In genomic region chr12:16811477-16811876, GRCm38 (mm10) we compare ENCODE assay signal across 7 mouse cellular contexts. TPM values are rescaled to one million over a fixed set of nuclear protein-coding genes. Genes with fewer than 3 reads are reported as not detected.
DNase-seq lines count a peak whose midpoint lies in the region; ATAC-seq and TF ChIP-seq lines count a peak whose summit lies in the region.

No protein-coding gene starts in this region.

- H3K4me1 ChIP-seq in thymus, adult 2 months (replicated peaks; ENCODE audit: control insufficient read depth, insufficient read depth, low read length): peaks cover 7% of the 10 kb centered on the region
- peaks cover 8% of the 10 kb centered on the region for H3K4me1 ChIP-seq in limb, embryonic 14.5 days (ENCODE audit: control insufficient read depth, insufficient read depth, low read length)
- H3K4me1 ChIP-seq in small intestine, adult 2 months (ENCODE audit: control insufficient read depth, insufficient read depth, insufficient read length, low read length): no peaks in the 10 kb centered on the region; the same call in 1 of the 2 replicates

- no peak for TF ChIP-seq CTCF in thymus, adult 2 months (IDR thresholded peaks at IDR 0.05; ENCODE audit: borderline replicate concordance, control insufficient read depth, extremely low read depth, insufficient read depth, low read length, poor library complexity)
- TF ChIP-seq CTCF in small intestine, adult 2 months (IDR thresholded peaks at IDR 0.05; ENCODE audit: extremely low read depth, insufficient read length, insufficient replicate concordance, low read depth, low read length): no peak

- peak overlapping the region; percentile 87 for H3K4me2 ChIP-seq in limb, embryonic 14.5 days (replicated peaks; ENCODE audit: low read depth, low read length, severe bottlenecking)

- ATAC-seq in erythroblast, adult 5-6 weeks (replicated peaks; ENCODE audit: low FRiP score, poor library complexity, severe bottlenecking): peak; percentile 28; the same call in 1 of the 2 replicates
- ATAC-seq in limb, embryonic 14.5 days (ENCODE audit: low FRiP score, low read depth): no peak; the same call in 1 of the 2 replicates

- no peaks in the 10 kb centered on the region for H3K9me3 ChIP-seq in limb, embryonic 14.5 days (ENCODE audit: control insufficient read depth, low read length)

- WGBS in thymus, adult 2 months: 6% methylated on average over 15 of the region's 15 CpGs
- WGBS in limb, embryonic 14.5 days: 3% methylated on average over 15 of the region's 15 CpGs
- WGBS in small intestine, adult 2 months: 3% methylated on average over 15 of the region's 15 CpGs

- H3K27ac ChIP-seq in thymus, adult 2 months (ENCODE audit: control insufficient read depth, insufficient read depth, low read length): no peak overlapping the region
- H3K27ac ChIP-seq in limb, embryonic 14.5 days (replicated peaks; ENCODE audit: low read depth, low read length): no peak overlapping the region; the same call in 1 of the 2 replicates
- no peak overlapping the region for H3K27ac ChIP-seq in small intestine, adult 2 months (ENCODE audit: insufficient read depth, low read depth, low read length)

- peak overlapping the region; percentile 85 for H3K9ac ChIP-seq in limb, embryonic 14.5 days (ENCODE audit: low read depth, low read length, severe bottlenecking)

- H3K4me3 ChIP-seq in thymus, adult 2 months (ENCODE audit: control insufficient read depth, insufficient read depth, low read length): peak overlapping the region; percentile 62
- peak overlapping the region; percentile 87 for H3K4me3 ChIP-seq in limb, embryonic 14.5 days (replicated peaks; ENCODE audit: low read length)
- peak overlapping the region; percentile 98 for H3K4me3 ChIP-seq in small intestine, adult 2 months (ENCODE audit: low read depth, low read length)

- no peaks in the 10 kb centered on the region for H3K36me3 ChIP-seq in thymus, adult 2 months (ENCODE audit: control insufficient read depth, insufficient read depth, low read length)
- H3K36me3 ChIP-seq in limb, embryonic 14.5 days (ENCODE audit: control insufficient read depth, insufficient read depth, low read length): peaks cover 11% of the 10 kb centered on the region
- no peaks in the 10 kb centered on the region; the same call in 1 of the 2 replicates for H3K36me3 ChIP-seq in small intestine, adult 2 months (ENCODE audit: control insufficient read depth, insufficient read depth, low read length)

- DNase-seq in thymus, adult 2 months: no peak
- no peak for DNase-seq in thymus, postnatal 4 days
- DNase-seq in limb, embryonic 14.5 days (ENCODE audit: low spot score): no peak
- no peak for DNase-seq in gastrocnemius, postnatal 25 days
- DNase-seq in kidney, adult 9 months: no peak

- no peak for TF ChIP-seq POLR2A in thymus, adult 2 months (IDR thresholded peaks at IDR 0.05; ENCODE audit: control insufficient read depth, extremely low read depth, insufficient read depth, low read length, poor library complexity)
- no peak for TF ChIP-seq POLR2A in limb, embryonic 14.5 days (IDR thresholded peaks at IDR 0.05; ENCODE audit: borderline replicate concordance, extremely low read depth, insufficient read depth, insufficient read length)
- TF ChIP-seq POLR2A in small intestine, adult 2 months (IDR thresholded peaks at IDR 0.05; ENCODE audit: low read depth, low read length): no peak

- no peaks in the 10 kb centered on the region for H3K27me3 ChIP-seq in thymus, adult 2 months (ENCODE audit: control insufficient read depth, insufficient read depth, low read length)
- no peaks in the 10 kb centered on the region for H3K27me3 ChIP-seq in limb, embryonic 14.5 days (ENCODE audit: control insufficient read depth, insufficient read depth, low read length)
- no peaks in the 10 kb centered on the region for H3K27me3 ChIP-seq in small intestine, adult 2 months (ENCODE audit: control insufficient read depth, insufficient read depth, low read length)

RNA-seq across cellular contexts. Expression of gene E2f6, which starts 0.7 kb away (rescaled TPM):
- polyA plus RNA-seq in thymus, adult 2 months (2012; rRNA removed): 18.8 and 19.9 TPM in 2 replicates
- 7.7 and 10.4 TPM in 2 replicates for total RNA-seq in erythroblast, adult 5-6 weeks (2015; ENCODE audit: low replicate concordance)
- total RNA-seq in erythroblast, adult 5-6 weeks (2017; ENCODE audit: low replicate concordance): 6.1 and 12.4 TPM in 2 replicates
- polyA plus RNA-seq in limb, embryonic 14.5 days (2012; rRNA removed): 54.5 and 56.5 TPM in 2 replicates
- 47.3 and 54.0 TPM in 2 replicates for polyA plus RNA-seq in limb, embryonic 14.5 days (2014; fragmentation: Nextera tagmentation; extraction: Ambion mirVana)
- 6.2 and 6.5 TPM in 2 replicates for polyA plus RNA-seq in small intestine, adult 2 months (2012; rRNA removed)
- 100 to 1,000 TPM in 1 of 2 experiments, 10 to 100 TPM in 1; 96.4 to 114 TPM for total RNA-seq in gastrocnemius, postnatal 25 days (2021)

RNA-seq across cellular contexts. Expression of gene Greb1, which starts 10.8 kb away (rescaled TPM):
- polyA plus RNA-seq in thymus, adult 2 months (2012; rRNA removed): 1.2 and 10.6 TPM in 2 replicates
- total RNA-seq in erythroblast, adult 5-6 weeks (2015; ENCODE audit: low replicate concordance): not detected in 2 replicates
- total RNA-seq in erythroblast, adult 5-6 weeks (2017; ENCODE audit: low replicate concordance): not detected in 2 replicates
- 3.2 and 3.9 TPM in 2 replicates for polyA plus RNA-seq in limb, embryonic 14.5 days (2012; rRNA removed)
- 1.1 TPM in 2 replicates for polyA plus RNA-seq in limb, embryonic 14.5 days (2014; fragmentation: Nextera tagmentation; extraction: Ambion mirVana)
- 2.0 and 3.5 TPM in 2 replicates for polyA plus RNA-seq in small intestine, adult 2 months (2012; rRNA removed)
- under 1 TPM; 0.56 to 0.67 TPM for total RNA-seq in gastrocnemius, postnatal 25 days (2021)
